Mouse (Mus musculus) neural tube, embryonic 15.5 days (tissue): ENCODE measurements at regions not wholly inside any gene's neighbourhood (a gene's known extent, or its start where the extent isn't known, plus 50 kb on each side); places are given as distances from the start of the nearest gene placed in this dataset. TPM values are rescaled to one million over a fixed set of nuclear protein-coding genes. Genes with fewer than 3 reads are reported as not detected.

Experiments used
- ATAC-seq: fragments of 200-750 bp; cut with Nextera tagmentation; 2 replicates; pipeline ENCODE4 v1.8.0; 2017; ENCODE audit warnings: mild to moderate bottlenecking, moderate TSS enrichment, moderate library complexity; ENCODE audit not compliant: low FRiP score
- H3K27ac ChIP-seq: fragments of 300-500 bp; sonication (generic); replicated peaks from 2 replicates; pipeline ENCODE4 v1.5.1; 2015; ENCODE audit warnings: mild to moderate bottlenecking, inconsistent platforms
- H3K27me3 ChIP-seq: fragments of 300-500 bp; sonication (generic); replicated peaks from 2 replicates; pipeline ENCODE4 v1.6.1; 2015; ENCODE audit warnings: inconsistent platforms
- H3K36me3 ChIP-seq: fragments of 300-500 bp; sonication (generic); 2 replicates; pipeline ENCODE4 v1.6.1; 2015; ENCODE audit warnings: inconsistent platforms
- H3K4me1 ChIP-seq: fragments of 300-500 bp; sonication (generic); 2 replicates; pipeline ENCODE4 v1.6.1; 2015; ENCODE audit warnings: inconsistent platforms
- H3K4me2 ChIP-seq: fragments of 300-500 bp; sonication (generic); 2 replicates; pipeline ENCODE4 v1.6.1; 2015; ENCODE audit warnings: inconsistent platforms, mild to moderate bottlenecking, moderate library complexity
- H3K4me3 ChIP-seq: fragments of 300-500 bp; sonication (generic); replicated peaks from 2 replicates; pipeline ENCODE4 v1.5.1; 2015; ENCODE audit warnings: mild to moderate bottlenecking, inconsistent platforms
- H3K9ac ChIP-seq: fragments of 300-500 bp; sonication (generic); replicated peaks from 2 replicates; pipeline ENCODE4 v1.6.1; 2015; ENCODE audit warnings: mild to moderate bottlenecking, inconsistent platforms
- H3K9me3 ChIP-seq: fragments of 300-500 bp; sonication (generic); replicated peaks from 2 replicates; pipeline ENCODE4 v1.6.1; 2016; ENCODE audit warnings: inconsistent platforms
- WGBS: fragments of 180-500 bp; shearing (Covaris S2); methylation state at CpG from one replicate; pipeline ENCODE4 v1.1.7; 2015; ENCODE audit warnings: mixed read lengths; 5-methylcytosine and 5-hydroxymethylcytosine counted together
- microRNA-seq: library from miRNA; unstranded; fragments of <30 nt; microRNA quantifications from one replicate; pipeline ENCODE4, GENCODE M21; 2017

DNA sequence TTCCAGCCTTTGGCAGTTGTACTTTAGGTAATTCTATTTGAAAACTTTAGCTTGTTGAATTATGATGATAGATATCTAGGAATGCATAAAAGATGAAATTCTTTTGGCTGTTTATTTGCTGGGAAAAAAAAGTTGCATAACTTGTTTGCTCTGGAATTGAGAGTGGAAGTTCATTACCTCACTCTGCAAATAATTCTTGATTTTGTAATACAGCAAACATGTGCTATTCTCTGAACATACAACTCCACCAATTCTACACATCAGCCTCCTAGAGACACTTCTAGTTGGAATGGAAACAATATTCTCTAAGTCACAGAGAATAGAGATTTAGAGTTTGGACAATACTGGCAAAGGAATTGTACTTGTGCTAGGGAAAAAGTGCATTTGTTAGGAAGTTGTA, 829.3 kb upstream of the Flrt2 start:
- no peaks in the 10 kb centered on the region for H3K9me3 ChIP-seq
- H3K4me3 ChIP-seq, result no peak overlapping the region
- no peaks in the 10 kb centered on the region for H3K4me1 ChIP-seq
- H3K9ac ChIP-seq, result no peak overlapping the region
- H3K4me2 ChIP-seq, result no peak overlapping the region
- H3K27ac ChIP-seq, result no peak overlapping the region
- no peaks in the 10 kb centered on the region for H3K36me3 ChIP-seq
- H3K27me3 ChIP-seq, result no peaks in the 10 kb centered on the region
- no peak for ATAC-seq

DNA sequence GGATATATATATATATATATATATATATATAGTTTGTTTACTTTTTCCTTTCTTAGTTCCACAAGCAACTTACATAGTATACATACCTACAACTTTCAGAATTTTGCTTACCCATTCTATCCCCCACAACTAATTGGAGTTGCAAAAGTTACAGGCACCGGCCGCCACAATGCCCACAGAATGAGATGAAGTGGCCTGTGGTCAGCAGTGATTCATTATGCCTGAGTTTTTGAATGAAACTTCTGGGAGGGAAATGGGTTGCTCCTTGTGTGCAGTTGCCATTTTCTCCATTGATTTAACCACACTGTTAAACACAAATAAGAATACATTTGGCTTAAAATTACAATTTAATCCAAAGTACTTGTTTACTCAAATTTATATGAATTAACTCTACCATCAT, 781.2 kb upstream of the Flrt2 start:
- no peaks in the 10 kb centered on the region for H3K27me3 ChIP-seq
- no peaks in the 10 kb centered on the region for H3K4me1 ChIP-seq
- no peak overlapping the region for H3K27ac ChIP-seq
- H3K4me2 ChIP-seq, result no peak overlapping the region
- WGBS, result 67% methylated on average over 2 of the region's 2 CpGs
- no peak overlapping the region for H3K4me3 ChIP-seq
- H3K9ac ChIP-seq, result no peak overlapping the region
- H3K36me3 ChIP-seq, result no peaks in the 10 kb centered on the region
- ATAC-seq, result no peak
- no peaks in the 10 kb centered on the region for H3K9me3 ChIP-seq

DNA sequence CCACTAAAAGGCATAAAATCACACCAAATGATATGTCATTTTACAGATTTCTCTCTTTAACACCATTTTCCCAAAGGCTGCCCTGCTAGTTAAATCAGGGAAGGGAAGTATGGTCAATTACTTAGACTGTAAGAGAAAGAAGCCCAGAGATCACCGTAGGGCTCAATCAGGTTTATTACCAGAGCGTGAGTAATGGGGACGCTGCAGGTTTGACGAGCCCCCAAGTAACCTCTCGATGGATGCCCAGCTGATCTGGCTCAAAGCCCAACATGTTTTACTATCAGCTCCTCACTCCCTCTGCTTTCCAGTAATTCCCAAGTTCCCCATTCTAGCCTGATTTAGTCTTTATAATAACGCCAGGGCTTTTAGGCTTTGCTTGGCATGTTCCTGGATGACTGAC, 749.0 kb upstream of the Flrt2 start:
- Histone ChIP-seq H3K27ac (no peak overlapping the region), H3K36me3 (no peaks in the 10 kb centered on the region), H3K4me1 (no peaks in the 10 kb centered on the region), H3K4me2 (no peak overlapping the region), H3K27me3 (no peaks in the 10 kb centered on the region), H3K4me3 (no peak overlapping the region), H3K9me3 (no peaks in the 10 kb centered on the region), H3K9ac (no peak overlapping the region)
- ATAC-seq, result no peak
- 38% methylated on average over 6 of the region's 6 CpGs for WGBS

Small RNA genes in the stretch of these regions (microRNA-seq; reads per million reads assigned to microRNA genes)
- not detected for gene Mir8099-2
